Mouse (Mus musculus) activated CD4-positive, CD25-positive, alpha-beta regulatory T cell, adult 4 months (primary cell): ENCODE measurements around the gene Mesp2. TPM values are rescaled to one million over a fixed set of nuclear protein-coding genes. Genes with fewer than 3 reads are reported as not detected.

Experiments
- polyA plus RNA-seq, 2 experiments: library from polyadenylated mRNA; unstranded; fragments of 100-300 nt; shearing (Covaris generic); gene quantifications; one replicate each; pipeline ENCODE4 v1.2.1; 2017

Mesp2 gene
- polyA plus RNA-seq, 2 experiments from 2014 or later: not detected

Other genes with a start within 250 kb of the Mesp2 start
- gene Rhcg, start 193.1 kb upstream of the Mesp2 start, polyA plus RNA-seq: not detected
- gene Ticrr, start 150.5 kb upstream of the Mesp2 start, polyA plus RNA-seq: 1 to 10 TPM; 1.9 to 2.3 TPM
- gene Kif7, start 95.0 kb upstream of the Mesp2 start, polyA plus RNA-seq: under 1 TPM; 0.29 to 0.74 TPM
- gene Plin1, start 77.8 kb upstream of the Mesp2 start, polyA plus RNA-seq: not detected
- gene Pex11a, start 67.6 kb upstream of the Mesp2 start, polyA plus RNA-seq: 1 to 10 TPM; 2.6 to 2.7 TPM
- under 1 TPM in 1 of 2 experiments, not detected in 1; 0.27 TPM for gene Wdr93, start 67.6 kb upstream of the Mesp2 start, polyA plus RNA-seq
- gene Mesp1, start 16.9 kb upstream of the Mesp2 start, polyA plus RNA-seq: not detected
- not detected for gene Anpep, start 50.3 kb downstream of the Mesp2 start, polyA plus RNA-seq
- gene Ap3s2, start 109.9 kb downstream of the Mesp2 start, polyA plus RNA-seq: 10 to 100 TPM; 26.1 to 34.1 TPM
- gene Arpin, start 124.6 kb downstream of the Mesp2 start, polyA plus RNA-seq: not detected
- 1 to 10 TPM; 4.2 to 4.6 TPM for gene Zfp710, start 214.1 kb downstream of the Mesp2 start, polyA plus RNA-seq